Mouse (Mus musculus) forebrain, embryonic 13.5 days (tissue): ENCODE measurements around the gene Slc1a5. TPM values are rescaled to one million over a fixed set of nuclear protein-coding genes. Genes with fewer than 3 reads are reported as not detected.
A peak's percentile ranks its signal among the peaks of the same experiment; 100 is the strongest.

Experiments used
- ATAC-seq: fragments of 200-750 bp; cut with Nextera tagmentation; 2 replicates; pipeline ENCODE4 v1.8.0; 2017
- H3K27ac ChIP-seq: fragments of 300-500 bp; sonication (generic); 2 replicates; pipeline ENCODE4 v1.5.1; 2015; ENCODE audit warnings: inconsistent platforms, mild to moderate bottlenecking, moderate library complexity
- H3K27me3 ChIP-seq: fragments of 300-500 bp; sonication (generic); 2 replicates; pipeline ENCODE4 v1.6.1; 2015; ENCODE audit warnings: mild to moderate bottlenecking, inconsistent platforms
- H3K36me3 ChIP-seq: fragments of 300-500 bp; sonication (generic); 2 replicates; pipeline ENCODE4 v1.6.1; 2015; ENCODE audit warnings: mild to moderate bottlenecking, inconsistent platforms; ENCODE audit not compliant: poor library complexity, severe bottlenecking
- H3K4me1 ChIP-seq: fragments of 300-500 bp; sonication (generic); 2 replicates; pipeline ENCODE4 v1.6.1; 2015; ENCODE audit warnings: inconsistent platforms
- H3K4me2 ChIP-seq: fragments of 300-500 bp; sonication (generic); 2 replicates; pipeline ENCODE4 v1.6.1; 2015; ENCODE audit warnings: inconsistent platforms, mild to moderate bottlenecking, moderate library complexity
- H3K4me3 ChIP-seq: fragments of 300-500 bp; sonication (generic); 2 replicates; pipeline ENCODE4 v1.5.1; 2015; ENCODE audit warnings: mild to moderate bottlenecking, inconsistent platforms
- H3K9ac ChIP-seq: fragments of 300-500 bp; sonication (generic); 2 replicates; pipeline ENCODE4 v1.6.1; 2015; ENCODE audit warnings: mild to moderate bottlenecking, inconsistent platforms
- H3K9me3 ChIP-seq: fragments of 300-500 bp; sonication (generic); replicated peaks from 2 replicates; pipeline ENCODE4 v1.6.1; 2016; ENCODE audit warnings: inconsistent platforms
- WGBS: fragments of 180-500 bp; shearing (Covaris S2); methylation state at CpG from one replicate; pipeline ENCODE4 v1.1.7; 2015; 5-methylcytosine and 5-hydroxymethylcytosine counted together
- polyA plus RNA-seq: library from polyadenylated mRNA; unstranded; fragments of >200 nt; fragmentation: Nextera tagmentation; extraction: Ambion mirVana; gene quantifications from 2 replicates; pipeline ENCODE4 v1.2.1, GENCODE M21; 2015

Gene Slc1a5
- polyA plus RNA-seq, 1 experiment from 2014 or later: 17.1 TPM

GRCm38 (mm10) chr7:16760292-16760691 lies 20.8 kb upstream of the Slc1a5 start:
- H3K9me3 ChIP-seq: no peaks in the 10 kb centered on the region
- H3K4me3 ChIP-seq: no peak overlapping the region
- 30% methylated on average over 8 of the region's 8 CpGs for WGBS
- no peak for ATAC-seq
- no peak overlapping the region for H3K9ac ChIP-seq
- no peaks in the 10 kb centered on the region for H3K4me1 ChIP-seq
- no peak overlapping the region for H3K4me2 ChIP-seq
- no peaks in the 10 kb centered on the region for H3K27me3 ChIP-seq
- no peaks in the 10 kb centered on the region for H3K36me3 ChIP-seq
- no peak overlapping the region for H3K27ac ChIP-seq

- Histone ChIP-seq H3K4me3 (no peak overlapping the region), H3K4me2 (no peak overlapping the region), H3K27me3 (no peaks in the 10 kb centered on the region), H3K27ac (no peak overlapping the region), H3K9me3 (no peaks in the 10 kb centered on the region), H3K4me1 (no peaks in the 10 kb centered on the region), H3K36me3 (no peaks in the 10 kb centered on the region), H3K9ac (no peak overlapping the region)
- 46% methylated on average over 10 of the region's 10 CpGs for WGBS
- no peak for ATAC-seq
Measured at GRCm38 (mm10) chr7:16761005-16761481, 20.1 kb upstream of the Slc1a5 start.

GRCm38 (mm10) chr7:16761630-16762029 lies 19.5 kb upstream of the Slc1a5 start:
- H3K27ac ChIP-seq: no peak overlapping the region
- H3K4me2 ChIP-seq: no peak overlapping the region

GRCm38 (mm10) chr7:16763463-16764218 lies 17.5 kb upstream of the Slc1a5 start:
- WGBS: 86% methylated on average over 7 of the region's 7 CpGs
- H3K9me3 ChIP-seq: no peaks in the 10 kb centered on the region
- H3K9ac ChIP-seq: no peak overlapping the region
- no peak for ATAC-seq
- no peak overlapping the region for H3K4me3 ChIP-seq
- no peaks in the 10 kb centered on the region for H3K36me3 ChIP-seq
- no peaks in the 10 kb centered on the region for H3K27me3 ChIP-seq
- H3K27ac ChIP-seq: no peak overlapping the region
- no peaks in the 10 kb centered on the region for H3K4me1 ChIP-seq
- H3K4me2 ChIP-seq: no peak overlapping the region

More at GRCm38 (mm10) chr7:16761630-16762029, 19.5 kb upstream of the Slc1a5 start:
- Histone ChIP-seq H3K9ac (no peak overlapping the region), H3K27me3 (no peaks in the 10 kb centered on the region), H3K4me1 (no peaks in the 10 kb centered on the region), H3K36me3 (no peaks in the 10 kb centered on the region), H3K9me3 (no peaks in the 10 kb centered on the region), H3K4me3 (no peak overlapping the region)
- ATAC-seq: no peak
- WGBS: 51% methylated on average over 5 of the region's 5 CpGs

- Histone ChIP-seq H3K4me2 (no peak overlapping the region), H3K9ac (no peak overlapping the region), H3K4me3 (no peak overlapping the region), H3K27me3 (no peaks in the 10 kb centered on the region), H3K27ac (no peak overlapping the region), H3K4me1 (no peaks in the 10 kb centered on the region), H3K9me3 (peaks cover 3% of the 10 kb centered on the region; the same call in 1 of the 2 replicates), H3K36me3 (no peaks in the 10 kb centered on the region)
- 23% methylated on average over 2 of the region's 2 CpGs for WGBS
- ATAC-seq: no peak
Measured at GRCm38 (mm10) chr7:16766443-16766842, 14.7 kb upstream of the Slc1a5 start.

- no peak overlapping the region for H3K27ac ChIP-seq
- no peak overlapping the region for H3K4me3 ChIP-seq
- H3K9ac ChIP-seq: no peak overlapping the region
- H3K27me3 ChIP-seq: no peaks in the 10 kb centered on the region
- H3K36me3 ChIP-seq: no peaks in the 10 kb centered on the region
- 67% methylated on average over 5 of the region's 5 CpGs for WGBS
- no peak for ATAC-seq
- peaks cover 3% of the 10 kb centered on the region for H3K4me1 ChIP-seq
- peaks cover 6% of the 10 kb centered on the region; the same call in 1 of the 2 replicates for H3K9me3 ChIP-seq
- H3K4me2 ChIP-seq: no peak overlapping the region
Measured at GRCm38 (mm10) chr7:16775888-16776287, 5.3 kb upstream of the Slc1a5 start.

GRCm38 (mm10) chr7:16780076-16780475 lies 1.1 kb upstream of the Slc1a5 start:
- ATAC-seq: no peak
- H3K4me3 ChIP-seq: no peak overlapping the region

GRCm38 (mm10) chr7:16781555-16781815 lies 345 bp downstream of the Slc1a5 start:
- peak; percentile 5; the same call in 1 of the 2 replicates for ATAC-seq
- H3K4me2 ChIP-seq: peak overlapping the region; percentile 100
- H3K4me1 ChIP-seq: peaks cover 44% of the 10 kb centered on the region
- peak overlapping the region; percentile 60 for H3K4me3 ChIP-seq
- peaks cover under 1% of the 10 kb centered on the region; the same call in 1 of the 2 replicates for H3K36me3 ChIP-seq
- H3K27ac ChIP-seq: peak overlapping the region; percentile 51; the same call in 1 of the 2 replicates
- peak overlapping the region; percentile 79 for H3K9ac ChIP-seq
- H3K27me3 ChIP-seq: peaks cover 3% of the 10 kb centered on the region; the same call in 1 of the 2 replicates
- H3K9me3 ChIP-seq: no peaks in the 10 kb centered on the region
- 1% methylated on average over 10 of the region's 10 CpGs for WGBS

More at GRCm38 (mm10) chr7:16780076-16780475, 1.1 kb upstream of the Slc1a5 start:
- 73% methylated on average over 5 of the region's 5 CpGs for WGBS
- H3K9me3 ChIP-seq: no peaks in the 10 kb centered on the region
- H3K9ac ChIP-seq: no peak overlapping the region
- H3K27ac ChIP-seq: no peak overlapping the region
- H3K36me3 ChIP-seq: no peaks in the 10 kb centered on the region
- H3K4me1 ChIP-seq: peaks cover 44% of the 10 kb centered on the region
- no peak overlapping the region for H3K4me2 ChIP-seq
- peaks cover 3% of the 10 kb centered on the region; the same call in 1 of the 2 replicates for H3K27me3 ChIP-seq

GRCm38 (mm10) chr7:16781816-16782554 lies 845 bp downstream of the Slc1a5 start:
- Histone ChIP-seq H3K36me3 (peaks cover 4% of the 10 kb centered on the region; the same call in 1 of the 2 replicates), H3K4me3 (peak overlapping the region; percentile 60), H3K4me2 (peak overlapping the region; percentile 100), H3K27ac (no peak overlapping the region), H3K9ac (peak overlapping the region; percentile 79), H3K9me3 (no peaks in the 10 kb centered on the region), H3K4me1 (peaks cover 44% of the 10 kb centered on the region), H3K27me3 (peaks cover 3% of the 10 kb centered on the region; the same call in 1 of the 2 replicates)
- ATAC-seq: peak; percentile 22; the same call in 1 of the 2 replicates
- WGBS: under 1% methylated on average over 47 of the region's 60 CpGs

- H3K36me3 ChIP-seq: peaks cover 4% of the 10 kb centered on the region; the same call in 1 of the 2 replicates
- peaks cover 44% of the 10 kb centered on the region for H3K4me1 ChIP-seq
- H3K4me2 ChIP-seq: peak overlapping the region; percentile 100
- 4% methylated on average over 11 of the region's 11 CpGs for WGBS
- H3K27me3 ChIP-seq: peaks cover 3% of the 10 kb centered on the region; the same call in 1 of the 2 replicates
- ATAC-seq: no peak
- peak overlapping the region; percentile 60 for H3K4me3 ChIP-seq
- H3K9me3 ChIP-seq: no peaks in the 10 kb centered on the region
- H3K27ac ChIP-seq: no peak overlapping the region
- peak overlapping the region; percentile 79 for H3K9ac ChIP-seq
Measured at GRCm38 (mm10) chr7:16782555-16783125, 1.5 kb downstream of the Slc1a5 start.

- Histone ChIP-seq H3K27me3 (peaks cover 3% of the 10 kb centered on the region; the same call in 1 of the 2 replicates), H3K4me1 (peaks cover 44% of the 10 kb centered on the region), H3K9me3 (no peaks in the 10 kb centered on the region), H3K27ac (no peak overlapping the region), H3K4me3 (peak overlapping the region; percentile 60), H3K4me2 (peak overlapping the region; percentile 100), H3K36me3 (peaks cover 4% of the 10 kb centered on the region; the same call in 1 of the 2 replicates), H3K9ac (peak overlapping the region; percentile 79)
- WGBS: 20% methylated on average over 10 of the region's 10 CpGs
- ATAC-seq: no peak
Measured at GRCm38 (mm10) chr7:16783224-16783688, 2.1 kb downstream of the Slc1a5 start.
